Mouse (Mus musculus): ENCODE data around the gene 9530053A07Rik.

9530053A07Rik gene

DNA sequence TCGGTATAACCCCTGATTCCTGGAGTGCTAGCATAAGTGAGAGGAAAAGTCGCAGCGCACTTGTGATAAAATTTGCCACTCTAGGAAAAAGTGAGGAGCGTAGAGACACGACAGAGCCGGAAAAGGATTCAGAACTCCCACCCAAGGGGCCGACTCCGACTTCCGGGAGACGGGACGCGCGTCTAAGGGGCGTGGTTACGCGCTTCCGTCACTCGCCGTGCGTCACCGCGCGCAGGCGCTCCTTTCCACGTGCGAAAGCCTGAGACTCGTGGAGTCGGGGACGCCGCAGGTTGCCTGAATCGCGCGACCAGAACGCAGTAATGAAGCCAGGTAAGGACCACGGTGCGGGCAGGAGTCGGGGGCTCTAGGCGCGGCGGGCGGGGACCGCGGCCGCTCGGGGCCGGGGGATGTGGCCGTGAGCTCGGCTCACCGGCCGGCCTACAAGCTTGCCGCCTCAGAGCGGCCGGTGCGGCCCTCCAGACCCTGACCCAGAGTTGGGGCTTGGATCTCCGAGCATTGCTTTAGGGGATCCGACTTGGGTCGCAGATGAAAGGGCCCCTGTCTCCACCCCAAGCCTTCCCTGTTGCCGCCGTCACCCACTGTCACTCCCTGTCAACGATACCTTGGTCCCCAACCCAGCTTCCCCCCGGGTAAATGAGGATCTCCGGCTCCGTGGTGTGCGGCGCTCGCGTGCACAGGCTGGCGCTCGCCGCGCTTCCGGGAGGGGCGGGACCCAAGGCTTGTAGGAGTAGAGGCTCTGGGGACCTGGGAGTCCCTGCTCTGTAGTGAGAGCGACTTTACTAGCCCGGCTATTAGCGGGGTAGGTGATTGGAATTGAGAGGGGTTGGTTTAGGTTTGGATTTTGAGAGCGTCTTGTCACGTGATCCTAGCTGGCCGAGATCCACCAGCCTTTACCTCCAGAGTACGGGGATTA lies 40.5 kb downstream of the 9530053A07Rik start, which contains the start of gene Fbl:
Gene Fbl, plus strand, starts transcription at position 222 of the 934 bp plus-strand sequence.
- peak; percentile 77 to 88 for DNase-seq (ENCODE audit: low spot score in 2 of 2)

DNA sequence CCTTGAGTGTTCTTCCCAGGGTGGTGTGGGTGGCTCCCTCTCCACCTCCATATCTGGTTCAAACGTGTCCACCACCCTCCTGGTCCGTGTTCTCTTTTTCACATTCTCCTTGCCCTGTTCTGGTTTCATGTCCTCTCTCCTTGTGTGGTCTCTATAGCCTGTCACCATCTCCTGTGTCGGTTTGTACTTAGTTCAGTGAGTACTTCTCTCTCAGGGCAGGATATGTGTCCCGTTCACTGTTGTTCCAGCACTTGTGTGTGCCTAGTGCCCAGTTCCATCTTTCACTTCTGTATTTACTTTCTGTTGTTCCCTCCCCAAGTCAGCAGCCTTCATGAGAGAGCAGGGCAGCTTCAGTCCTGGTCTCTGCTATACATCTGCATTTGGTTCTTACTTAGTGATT lies 46.1 kb downstream of the 9530053A07Rik start:
- no peak for DNase-seq (ENCODE audit: low spot score in 2 of 2)

DNA sequence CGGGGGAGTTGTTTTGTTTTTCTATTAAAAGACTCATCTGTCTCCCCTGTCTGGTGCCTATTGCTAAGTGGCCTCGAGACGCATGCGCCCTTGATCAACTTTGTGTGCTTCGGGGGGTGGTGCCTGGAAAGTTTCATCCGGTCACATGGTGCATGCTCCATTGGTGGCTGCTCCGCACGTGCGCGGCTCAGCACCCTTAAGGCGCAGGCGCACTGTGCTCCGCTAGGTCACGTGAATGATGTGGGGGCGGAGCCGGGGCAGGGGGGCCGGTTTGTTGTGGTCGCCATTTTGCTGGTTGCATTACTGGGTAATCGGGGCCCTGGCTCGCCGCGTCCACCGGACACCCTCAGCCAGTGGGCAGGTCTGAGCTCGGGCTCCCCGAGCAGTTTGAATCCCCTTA lies 50.0 kb downstream of the 9530053A07Rik start, which contains the start of gene Dyrk1b:
Gene Dyrk1b, plus strand, starts transcription at position 242 of the 400 bp plus-strand sequence.
- peak; percentile 99 for DNase-seq (ENCODE audit: low spot score in 2 of 2)

DNA sequence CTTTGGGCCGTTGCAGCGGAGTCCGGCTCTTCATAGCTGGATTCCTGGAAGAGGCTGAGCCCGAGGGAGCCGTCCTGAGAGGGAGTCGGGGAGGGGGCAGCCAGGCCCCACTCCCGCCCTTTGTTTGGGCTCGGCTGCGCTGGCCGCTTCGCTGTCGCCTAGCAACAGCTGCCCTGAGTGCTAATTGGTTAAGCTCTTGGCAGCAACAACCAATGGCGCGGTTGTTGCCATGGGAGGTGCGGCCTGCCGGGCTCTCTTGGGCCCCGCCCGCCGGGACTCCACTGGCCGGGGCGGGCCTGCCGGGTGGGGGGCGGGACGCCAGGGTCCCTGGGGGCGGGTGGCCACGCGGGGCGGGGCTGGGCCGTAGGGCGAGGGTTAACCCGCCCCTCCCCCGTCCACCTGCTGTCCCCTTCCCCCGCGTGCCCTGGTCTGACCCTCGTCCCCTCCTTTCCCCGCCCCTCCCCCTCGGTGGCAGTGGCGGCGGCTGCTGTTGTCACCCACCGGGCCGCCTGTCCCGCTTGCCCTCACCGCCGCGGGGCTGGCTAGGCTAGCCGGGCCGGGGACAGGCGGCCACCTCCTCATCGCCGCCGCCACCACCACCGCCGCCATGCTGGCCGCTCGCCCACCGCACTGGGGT lies 50.6 kb downstream of the 9530053A07Rik start:
- peak; percentile 88 to 91 for DNase-seq (ENCODE audit: low spot score in 2 of 2)

DNA sequence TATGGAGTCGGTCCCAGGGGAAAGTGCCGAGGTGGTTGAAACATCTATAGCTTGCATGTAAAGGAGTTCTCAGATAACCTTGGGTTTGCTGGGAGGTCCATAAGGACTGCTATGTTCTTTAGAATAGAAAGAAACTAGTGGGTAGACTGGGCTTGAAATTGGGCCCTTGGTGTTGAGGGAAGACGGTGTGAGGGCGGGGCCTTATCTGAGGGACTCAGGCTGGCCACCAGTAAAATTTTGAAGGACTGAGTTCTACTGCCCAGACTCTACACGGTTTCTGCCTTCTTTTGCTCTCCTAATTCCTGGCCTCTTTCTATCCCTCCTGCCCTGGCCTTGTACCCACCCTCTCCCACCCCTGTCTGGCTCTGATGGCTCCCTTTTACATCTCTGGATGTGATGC lies 51.6 kb downstream of the 9530053A07Rik start:
- DNase-seq (ENCODE audit: low spot score in 2 of 2) = no peak

DNA sequence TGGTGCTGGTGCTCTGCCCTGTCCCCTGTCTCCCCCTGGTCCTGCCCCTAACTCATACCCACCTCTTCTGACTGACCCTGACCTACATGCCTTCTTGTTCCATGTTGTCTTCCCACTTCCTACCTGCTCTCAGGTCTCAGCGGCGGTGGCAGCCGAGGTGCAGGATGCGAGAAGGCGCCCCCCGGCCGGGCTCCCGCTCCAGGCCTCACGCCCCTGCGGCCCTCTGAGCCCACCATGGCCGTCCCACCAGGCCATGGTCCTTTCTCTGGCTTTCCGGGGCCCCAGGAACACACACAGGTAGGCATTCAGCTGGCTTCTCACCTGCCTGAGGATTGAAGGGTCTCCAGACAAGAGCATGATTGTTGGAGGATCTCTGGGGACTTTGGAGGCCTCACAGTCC lies 52.1 kb downstream of the 9530053A07Rik start:
- no peak for DNase-seq (ENCODE audit: low spot score in 2 of 2)

DNA sequence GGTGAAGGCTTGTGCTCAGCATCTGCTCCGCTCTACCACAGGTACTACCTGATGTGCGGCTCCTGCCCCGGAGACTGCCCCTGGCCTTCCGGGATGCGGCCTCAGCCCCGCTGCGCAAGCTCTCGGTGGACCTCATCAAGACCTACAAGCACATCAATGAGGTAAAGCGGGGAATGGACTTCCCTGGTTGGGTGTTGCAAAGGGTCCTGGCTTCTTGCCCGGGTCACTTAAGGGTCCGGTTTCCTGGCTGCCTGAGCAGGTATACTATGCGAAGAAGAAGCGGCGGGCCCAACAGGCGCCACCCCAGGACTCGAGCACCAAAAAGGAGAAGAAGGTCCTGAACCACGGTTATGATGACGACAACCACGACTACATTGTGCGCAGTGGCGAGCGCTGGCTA lies 53.1 kb downstream of the 9530053A07Rik start:
- DNase-seq (ENCODE audit: low spot score in 2 of 2) = no peak

DNA sequence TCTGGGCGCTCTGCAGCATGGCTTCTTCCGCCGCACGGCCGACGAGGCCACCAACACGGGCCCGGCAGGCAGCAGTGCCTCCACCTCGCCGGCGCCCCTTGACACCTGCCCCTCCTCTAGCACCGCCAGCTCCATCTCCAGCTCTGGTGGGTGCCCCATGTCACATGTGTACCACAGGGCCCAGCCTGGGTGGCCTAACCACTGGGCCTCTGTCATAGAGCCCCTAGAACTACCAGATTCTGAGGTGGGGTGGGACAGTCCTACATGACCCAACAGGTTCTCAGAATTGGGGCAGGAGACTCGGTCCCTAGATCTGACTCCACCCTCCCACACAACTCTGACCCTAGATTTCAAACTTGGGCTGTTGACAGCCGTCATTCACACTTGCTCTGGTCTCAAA lies 56.6 kb downstream of the 9530053A07Rik start:
- no peak for DNase-seq (ENCODE audit: low spot score in 2 of 2)

DNA sequence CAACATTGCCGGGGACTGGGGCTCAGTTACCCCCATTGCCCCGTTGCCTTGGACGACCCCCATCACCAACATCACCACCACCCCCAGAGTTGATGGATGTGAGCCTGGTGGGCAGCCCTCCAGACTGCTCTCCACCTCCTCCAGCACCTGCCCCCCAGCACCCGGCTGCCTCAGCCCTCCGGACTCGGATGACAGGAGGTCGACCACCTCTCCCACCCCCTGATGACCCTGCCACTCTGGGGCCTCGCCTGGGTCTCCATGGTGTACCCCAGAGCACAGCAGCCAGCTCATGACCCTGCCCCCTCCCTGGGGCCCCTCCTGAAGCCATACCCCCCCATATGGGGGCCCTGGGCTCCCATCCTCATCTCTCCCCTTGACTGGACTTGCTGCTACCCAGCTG lies 57.4 kb downstream of the 9530053A07Rik start:
- DNase-seq (ENCODE audit: low spot score in 2 of 2) = no peak

DNA sequence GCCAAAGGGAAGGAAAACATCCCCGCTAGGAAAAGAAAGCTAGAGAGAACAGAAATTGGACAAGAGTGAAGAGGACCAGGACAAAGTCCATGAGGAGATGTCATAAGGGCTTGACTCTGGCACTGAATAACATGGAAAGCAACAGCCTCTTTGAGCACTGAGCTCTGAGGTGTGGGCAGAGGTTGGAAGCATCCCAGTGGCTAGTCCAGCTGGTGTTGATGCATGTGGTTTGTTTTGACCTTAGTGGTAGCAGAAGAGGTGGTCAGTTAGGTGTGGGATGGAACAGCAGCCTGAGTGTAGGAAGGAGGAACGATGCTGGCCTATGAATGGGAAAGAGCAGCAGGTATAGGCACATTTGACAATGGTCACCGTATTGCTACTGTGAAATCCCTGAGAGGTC lies 62.2 kb downstream of the 9530053A07Rik start:
- no peak for DNase-seq (ENCODE audit: low spot score in 2 of 2)

DNA sequence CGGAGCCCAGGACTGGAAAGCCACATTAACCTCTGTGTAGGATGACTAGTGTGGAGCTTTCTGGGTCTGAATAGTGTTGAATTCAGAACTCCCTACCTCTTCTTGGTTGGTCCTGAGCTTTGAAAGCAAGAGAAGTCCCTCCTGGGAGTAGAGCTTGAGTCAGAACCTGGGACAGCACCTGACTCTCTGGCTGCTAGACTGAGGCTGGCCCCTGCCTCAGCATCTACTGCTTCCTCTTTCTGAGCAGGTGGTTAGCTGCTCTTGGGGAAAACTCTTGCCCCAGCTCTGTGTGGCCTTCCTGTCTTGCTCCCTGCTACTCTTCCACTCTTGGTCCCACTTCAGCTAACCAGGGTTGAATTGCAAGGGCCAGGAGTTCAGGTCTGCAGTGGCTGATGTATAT lies 62.6 kb downstream of the 9530053A07Rik start:
- DNase-seq (ENCODE audit: low spot score in 2 of 2) = no peak

DNA sequence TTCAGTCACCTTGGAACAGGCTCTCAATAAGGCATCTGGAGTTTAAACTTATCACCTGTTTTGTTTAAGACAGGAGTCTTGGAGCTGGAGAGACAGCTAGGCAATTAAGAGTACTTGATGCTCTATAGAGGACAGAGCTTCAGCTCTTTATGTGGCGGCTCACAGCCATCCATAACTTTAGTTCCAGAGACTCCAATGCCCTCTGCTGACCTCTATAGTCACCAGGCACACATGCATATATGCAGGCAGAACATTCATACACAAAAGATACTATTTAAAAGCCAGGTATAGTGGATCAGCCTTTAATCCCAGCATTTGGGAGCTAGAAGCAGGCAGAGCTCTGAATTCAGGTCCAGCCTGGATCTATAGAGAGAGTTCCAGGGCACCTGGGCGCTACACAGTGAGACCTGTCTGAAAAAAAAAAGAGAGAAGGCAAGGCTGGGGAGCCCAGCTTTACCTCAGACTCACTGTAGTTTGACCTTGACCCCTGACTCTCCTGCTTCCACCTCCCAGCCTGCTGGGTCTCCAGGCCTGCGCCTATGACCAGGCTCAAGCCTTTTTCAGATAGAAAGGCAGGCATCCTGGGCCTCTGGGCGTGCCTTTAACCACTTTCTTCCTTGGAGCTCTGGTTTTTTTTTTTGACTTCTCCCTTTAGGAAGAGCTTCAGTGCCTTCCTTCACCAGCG lies 66.3 kb downstream of the 9530053A07Rik start:
- DNase-seq (ENCODE audit: low spot score in 2 of 2) = no peak

DNA sequence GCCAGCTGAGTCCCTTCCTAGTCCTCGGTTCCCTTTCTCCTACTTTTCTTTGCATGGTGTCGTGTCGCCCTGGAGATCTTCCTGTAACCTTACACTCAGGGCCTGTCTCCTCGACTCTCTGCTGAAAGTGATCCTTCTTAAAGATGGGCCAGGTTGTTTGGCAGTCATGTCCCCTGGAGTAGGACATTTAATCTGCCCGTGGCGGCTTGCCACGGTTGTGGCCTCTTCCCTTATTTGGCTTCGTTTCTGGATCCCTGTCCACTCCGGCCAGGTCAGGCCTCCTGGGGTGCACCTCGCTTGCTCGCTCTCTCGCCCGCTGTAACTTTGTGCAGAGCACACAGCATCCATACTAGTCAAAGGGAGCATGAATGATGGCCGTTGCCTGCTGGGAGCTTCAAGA lies 67.3 kb downstream of the 9530053A07Rik start:
- DNase-seq (ENCODE audit: low spot score in 2 of 2) = no peak

DNA sequence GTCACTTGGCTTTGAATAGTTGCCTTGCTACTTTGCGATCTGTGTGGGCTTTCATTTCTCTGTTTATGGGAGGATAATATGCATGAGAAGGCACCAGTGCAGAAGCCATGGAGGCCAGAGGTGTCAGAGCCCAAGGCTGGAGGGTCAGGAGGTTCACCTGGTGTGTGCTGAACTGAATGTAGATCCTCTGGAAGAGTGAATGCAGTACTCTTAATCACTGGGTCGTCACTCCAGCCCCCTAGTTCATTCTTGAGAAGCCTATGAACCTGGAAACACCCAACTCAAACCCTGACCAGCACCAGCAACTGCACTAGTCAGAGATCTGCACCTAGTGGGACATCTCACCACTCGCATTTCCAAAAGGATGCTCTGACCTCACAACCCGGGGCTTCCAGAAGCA lies 69.8 kb downstream of the 9530053A07Rik start:
- DNase-seq (ENCODE audit: low spot score in 2 of 2) = no peak

DNA sequence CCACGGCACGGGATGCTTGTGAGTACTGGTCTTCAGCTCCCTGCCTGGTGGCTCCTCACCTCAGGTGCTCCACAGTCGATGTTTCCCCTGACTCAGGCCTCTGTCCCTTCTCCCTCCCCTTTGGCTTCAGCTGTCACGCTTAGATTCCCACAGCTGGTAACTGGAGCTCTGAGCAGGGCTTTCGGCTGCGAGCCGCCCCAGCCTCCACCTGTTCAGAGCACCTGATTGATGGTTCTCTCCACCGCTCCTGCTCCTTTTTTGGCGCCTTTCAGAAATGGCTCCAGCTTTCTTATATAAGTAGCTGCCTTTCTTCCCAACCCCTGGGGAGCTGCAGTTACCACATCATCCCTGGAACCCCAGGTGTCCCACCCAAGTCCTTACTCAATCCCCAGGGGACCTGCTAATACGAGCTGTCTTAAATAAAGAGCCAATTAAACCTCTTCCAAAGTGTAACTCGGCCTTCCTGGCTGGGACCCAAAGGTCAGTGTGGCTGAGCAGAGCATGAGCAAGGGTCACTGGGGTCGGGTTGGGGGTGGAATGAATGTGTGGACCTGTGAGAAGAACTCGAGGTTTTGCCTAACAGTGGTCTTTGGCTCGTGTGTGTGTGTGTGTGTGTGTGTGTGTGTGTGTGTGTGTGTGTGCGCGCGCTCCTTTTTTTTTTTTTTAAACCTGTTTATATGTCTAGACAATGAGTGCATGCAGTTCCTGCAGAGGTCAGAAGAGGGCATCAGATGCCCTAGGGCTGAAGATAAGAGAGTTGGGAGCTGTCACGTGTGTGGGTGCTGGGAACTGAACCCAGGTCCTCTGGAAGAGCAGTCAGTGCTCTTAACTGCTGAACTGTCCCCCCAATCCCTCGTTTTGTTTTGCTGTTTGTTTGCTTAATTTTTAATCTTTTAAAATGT lies 74.2 kb downstream of the 9530053A07Rik start:
- no peak for DNase-seq (ENCODE audit: low spot score in 2 of 2)

DNA sequence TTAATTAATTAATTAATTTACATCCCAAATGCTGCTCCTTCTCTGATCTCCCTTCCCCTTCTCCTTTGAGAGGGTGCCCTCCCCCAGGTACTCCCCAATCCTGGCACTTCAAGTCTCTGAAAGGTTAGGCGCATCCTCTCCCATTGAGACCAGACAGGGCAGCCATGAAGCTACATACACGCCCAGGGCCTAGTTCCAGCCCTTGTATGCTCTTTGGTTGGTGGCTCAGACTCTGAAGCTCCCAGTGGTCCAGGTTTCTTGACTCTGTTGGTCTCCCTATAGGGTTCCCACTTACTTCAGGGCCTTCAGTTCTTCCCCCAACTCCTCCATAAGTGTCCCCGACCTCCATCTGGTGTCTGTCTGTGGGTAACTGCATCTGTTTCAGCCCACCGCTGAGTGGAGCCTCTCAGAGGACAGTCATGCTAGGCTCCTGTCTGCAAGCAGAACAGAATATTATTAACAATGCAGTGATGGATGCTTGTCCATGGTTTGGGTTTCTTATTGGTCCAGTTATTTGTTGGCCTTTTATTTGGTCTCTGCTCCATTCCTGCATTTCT lies 76.9 kb downstream of the 9530053A07Rik start:
- no peak for DNase-seq (ENCODE audit: low spot score in 2 of 2)

DNA sequence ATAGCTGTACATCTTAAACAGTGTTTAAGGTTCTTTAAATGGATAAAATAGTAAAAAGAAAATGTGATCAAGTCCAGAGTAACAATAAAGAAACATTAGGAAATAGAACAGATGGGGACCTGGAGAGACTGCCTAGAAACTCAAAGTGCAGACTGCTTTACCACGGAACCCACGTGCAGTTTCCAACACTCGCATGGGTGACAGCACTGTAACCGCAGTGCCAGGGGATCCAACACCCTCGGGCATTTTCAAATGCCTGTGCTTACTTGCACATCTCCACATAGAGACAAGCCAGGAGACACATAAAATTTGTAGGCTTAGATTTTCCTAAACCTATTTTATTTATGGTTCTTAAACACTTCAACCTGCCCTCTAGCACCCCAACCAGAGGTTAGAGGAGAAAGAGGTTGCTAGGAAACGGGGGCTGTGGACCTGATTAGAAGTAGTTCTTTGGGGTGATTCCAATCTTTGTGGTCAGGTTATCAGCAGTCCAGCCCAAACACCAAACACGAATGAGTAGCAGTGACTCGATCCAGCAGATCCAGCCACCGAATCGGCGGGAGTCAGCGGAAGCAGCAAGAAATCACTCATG lies 79.2 kb downstream of the 9530053A07Rik start:
- DNase-seq (ENCODE audit: low spot score in 2 of 2) = peak in 1 of 2 experiments; percentile 5

DNA sequence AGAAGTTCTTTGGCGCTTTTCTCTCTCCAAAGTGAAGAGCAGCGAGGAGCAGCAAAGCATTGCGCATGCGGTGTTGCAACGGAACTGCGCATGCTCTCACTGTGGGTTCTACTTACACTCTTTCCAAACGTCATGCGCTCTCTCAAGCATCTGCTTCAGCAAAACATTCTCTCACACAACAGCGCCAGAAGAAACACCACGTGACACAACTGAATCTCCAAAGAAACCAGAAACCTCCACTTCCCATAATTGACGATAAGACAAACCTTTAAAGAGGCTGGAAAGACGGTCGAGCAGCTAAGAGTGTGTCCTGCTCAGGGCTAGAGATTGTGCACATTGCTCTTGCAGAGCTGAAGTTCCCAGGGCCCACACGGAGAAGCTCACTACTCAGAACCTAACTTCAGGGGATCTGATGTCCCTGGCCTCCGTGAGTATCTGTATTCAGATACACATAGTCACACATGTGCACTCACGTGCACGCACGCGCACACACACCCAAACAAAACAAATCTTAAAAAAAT lies 79.8 kb downstream of the 9530053A07Rik start:
- peak; percentile 18 to 50 for DNase-seq (ENCODE audit: low spot score in 2 of 2)

DNA sequence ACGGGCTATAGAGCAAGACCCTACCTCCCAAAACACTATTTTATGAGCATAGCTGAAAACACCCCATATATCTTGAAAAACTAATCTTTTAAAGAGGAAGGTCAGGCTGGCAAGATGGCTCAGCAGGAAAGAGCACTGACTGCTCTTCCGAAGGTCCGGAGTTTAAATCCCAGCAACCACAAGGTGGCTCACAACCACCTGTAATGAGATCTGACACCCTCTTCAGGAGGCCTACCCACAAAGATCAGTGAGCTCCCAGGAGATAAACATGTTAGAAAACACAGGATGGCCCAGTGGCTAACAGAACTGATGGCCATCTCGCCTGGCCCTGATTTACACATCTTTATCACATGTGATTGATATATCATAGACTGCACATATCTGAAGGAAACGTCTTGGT lies 81.5 kb downstream of the 9530053A07Rik start:
- no peak for DNase-seq (ENCODE audit: low spot score in 2 of 2)

DNA sequence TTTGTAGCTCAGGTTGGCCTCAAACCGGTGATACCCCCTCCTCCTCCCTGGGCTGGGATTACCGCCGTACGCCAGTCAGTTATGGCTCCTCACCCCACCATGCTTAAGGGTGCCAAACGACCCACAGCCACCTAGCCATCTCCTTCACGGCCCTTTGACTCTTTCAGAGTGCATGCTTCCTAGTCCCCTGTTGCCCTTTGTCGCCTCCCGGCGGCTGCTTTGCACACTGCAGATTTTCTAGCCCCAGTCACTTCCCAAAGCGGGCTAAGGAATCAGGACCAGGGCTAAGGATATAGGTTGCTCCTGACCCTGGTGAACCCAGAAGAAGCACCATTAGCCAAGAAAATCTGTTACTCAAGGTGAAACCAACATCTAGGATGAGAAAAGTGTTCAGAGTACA lies 84.9 kb downstream of the 9530053A07Rik start:
- DNase-seq (ENCODE audit: low spot score in 2 of 2) = peak; percentile 16 to 48
